Mouse (Mus musculus) heart, adult 2 months (tissue): ENCODE results near the gene Thbs2.

Experiments used
- CTCF ChIP-seq: fragments of 200-600 bp; IDR thresholded peaks from 2 replicates; pipeline ENCODE4 v1.8.1; 2022; ENCODE audit warnings: antibody characterized with exemption, mild to moderate bottlenecking, moderate library complexity
- EP300 ChIP-seq: fragments of 200-500 bp; IDR thresholded peaks from 2 replicates; pipeline ENCODE4 v1.6.1; 2011; ENCODE audit warnings: low read depth, low read length, control low read depth; ENCODE audit not compliant: insufficient read depth
- POLR2A ChIP-seq: fragments of 200-500 bp; IDR thresholded peaks from 2 replicates; pipeline ENCODE4 v1.6.1; 2011; ENCODE audit warnings: mild to moderate bottlenecking, low read depth, low read length, control low read depth; ENCODE audit not compliant: insufficient read depth

DNA sequence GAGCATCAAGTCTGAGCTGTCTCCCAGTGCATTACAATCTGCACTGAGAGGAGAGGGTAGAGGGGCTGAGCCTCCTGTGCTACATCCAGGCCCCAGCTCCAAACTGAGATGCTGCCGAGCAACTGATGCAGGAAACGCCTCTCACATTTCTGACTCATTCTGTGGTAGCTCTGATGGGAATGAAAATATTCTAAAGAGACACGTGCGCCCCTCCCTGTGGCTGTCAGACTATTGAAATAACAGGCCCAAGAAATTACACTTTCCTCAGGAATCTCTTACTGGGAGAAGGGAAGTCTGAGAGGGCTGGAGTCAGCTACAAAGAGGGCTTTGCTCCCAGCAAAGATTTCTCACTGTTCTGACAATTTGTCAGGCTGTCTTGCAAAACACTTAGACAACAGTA lies 34.3 kb downstream of the Thbs2 start:
- TF ChIP-seq CTCF (no peak), POLR2A (no peak), EP300 (no peak)
